Mouse (Mus musculus): Measurements from ENCODE around the gene Golph3. TPM values are rescaled to one million over a fixed set of nuclear protein-coding genes. Genes with fewer than 3 reads are reported as not detected.

Gene Golph3
- polyA plus RNA-seq, 1 experiment from 2014 or later, result 108 TPM

- no peaks in the 10 kb centered on the region for H3K36me3 ChIP-seq (ENCODE audit: control insufficient read depth, insufficient read depth, low read length)
- H3K4me2 ChIP-seq (ENCODE audit: low read depth), result no peak overlapping the region
- H3K27me3 ChIP-seq (ENCODE audit: control insufficient read depth, insufficient read depth, low read length), result no peaks in the 10 kb centered on the region
- no peak overlapping the region for H3K27ac ChIP-seq (ENCODE audit: low read depth, low read length)
- WGBS, result 91% methylated on average over 2 of the region's 2 CpGs
- no peak for DNase-seq (ENCODE audit: low spot score)
- H3K4me1 ChIP-seq (ENCODE audit: control insufficient read depth, insufficient read depth, low read length), result no peaks in the 10 kb centered on the region
- H3K4me3 ChIP-seq (ENCODE audit: low read depth, low read length), result no peak overlapping the region
- no peak overlapping the region for H3K9ac ChIP-seq (ENCODE audit: low read length)
- no peak for ATAC-seq (ENCODE audit: insufficient read depth, low FRiP score, low TSS enrichment)
- no peaks in the 10 kb centered on the region for H3K9me3 ChIP-seq (ENCODE audit: control insufficient read depth, low read length)
These were observed 29.5 kb upstream of the Golph3 start for GRCm38 (mm10) chr15:12291757-12292156.

GRCm38 (mm10) chr15:12296228-12296627 is 25.0 kb upstream of the Golph3 start:
- DNase-seq (ENCODE audit: low spot score), result no peak
- Histone ChIP-seq H3K36me3 (ENCODE audit: control insufficient read depth, insufficient read depth, low read length) (no peaks in the 10 kb centered on the region), H3K4me3 (ENCODE audit: low read depth, low read length) (no peak overlapping the region), H3K9ac (ENCODE audit: low read length) (no peak overlapping the region), H3K4me2 (ENCODE audit: low read depth) (no peak overlapping the region), H3K27me3 (ENCODE audit: control insufficient read depth, insufficient read depth, low read length) (no peaks in the 10 kb centered on the region), H3K4me1 (ENCODE audit: control insufficient read depth, insufficient read depth, low read length) (no peaks in the 10 kb centered on the region), H3K27ac (ENCODE audit: low read depth, low read length) (no peak overlapping the region), H3K9me3 (ENCODE audit: control insufficient read depth, low read length) (no peaks in the 10 kb centered on the region)
- 76% methylated on average over 2 of the region's 2 CpGs for WGBS
- no peak for ATAC-seq (ENCODE audit: insufficient read depth, low FRiP score, low TSS enrichment)

GRCm38 (mm10) chr15:12298231-12298737 is 23.0 kb upstream of the Golph3 start:
- Histone ChIP-seq H3K27me3 (ENCODE audit: control insufficient read depth, insufficient read depth, low read length) (no peaks in the 10 kb centered on the region), H3K9ac (ENCODE audit: low read length) (no peak overlapping the region), H3K36me3 (ENCODE audit: control insufficient read depth, insufficient read depth, low read length) (no peaks in the 10 kb centered on the region), H3K4me1 (ENCODE audit: control insufficient read depth, insufficient read depth, low read length) (no peaks in the 10 kb centered on the region), H3K9me3 (ENCODE audit: control insufficient read depth, low read length) (no peaks in the 10 kb centered on the region), H3K4me2 (ENCODE audit: low read depth) (no peak overlapping the region), H3K27ac (ENCODE audit: low read depth, low read length) (no peak overlapping the region), H3K4me3 (ENCODE audit: low read depth, low read length) (no peak overlapping the region)
- ATAC-seq (ENCODE audit: insufficient read depth, low FRiP score, low TSS enrichment) (no peak), DNase-seq (ENCODE audit: low spot score) (no peak)
- WGBS, result 88% methylated on average over 7 of the region's 7 CpGs

GRCm38 (mm10) chr15:12301771-12302170 is 19.5 kb upstream of the Golph3 start:
- no peak overlapping the region for H3K4me3 ChIP-seq (ENCODE audit: low read depth, low read length)
- H3K9me3 ChIP-seq (ENCODE audit: control insufficient read depth, low read length), result no peaks in the 10 kb centered on the region
- H3K27ac ChIP-seq (ENCODE audit: low read depth, low read length), result no peak overlapping the region
- DNase-seq (ENCODE audit: low spot score) (no peak), ATAC-seq (ENCODE audit: insufficient read depth, low FRiP score, low TSS enrichment) (no peak)
- no peak overlapping the region for H3K9ac ChIP-seq (ENCODE audit: low read length)
- WGBS, result 70% methylated on average over 5 of the region's 6 CpGs
- H3K36me3 ChIP-seq (ENCODE audit: control insufficient read depth, insufficient read depth, low read length), result no peaks in the 10 kb centered on the region
- H3K27me3 ChIP-seq (ENCODE audit: control insufficient read depth, insufficient read depth, low read length), result no peaks in the 10 kb centered on the region
- no peak overlapping the region for H3K4me2 ChIP-seq (ENCODE audit: low read depth)
- no peaks in the 10 kb centered on the region for H3K4me1 ChIP-seq (ENCODE audit: control insufficient read depth, insufficient read depth, low read length)

- no peak overlapping the region for H3K4me3 ChIP-seq (ENCODE audit: low read depth, low read length)
- no peaks in the 10 kb centered on the region for H3K36me3 ChIP-seq (ENCODE audit: control insufficient read depth, insufficient read depth, low read length)
- H3K27me3 ChIP-seq (ENCODE audit: control insufficient read depth, insufficient read depth, low read length), result no peaks in the 10 kb centered on the region
- no peak for ATAC-seq (ENCODE audit: insufficient read depth, low FRiP score, low TSS enrichment)
- H3K4me2 ChIP-seq (ENCODE audit: low read depth), result no peak overlapping the region
- WGBS, result 68% methylated on average over 8 of the region's 8 CpGs
- H3K9me3 ChIP-seq (ENCODE audit: control insufficient read depth, low read length), result no peaks in the 10 kb centered on the region
- no peaks in the 10 kb centered on the region for H3K4me1 ChIP-seq (ENCODE audit: control insufficient read depth, insufficient read depth, low read length)
- H3K9ac ChIP-seq (ENCODE audit: low read length), result no peak overlapping the region
- no peak for DNase-seq (ENCODE audit: low spot score)
- H3K27ac ChIP-seq (ENCODE audit: low read depth, low read length), result no peak overlapping the region
These were observed 14.8 kb upstream of the Golph3 start for GRCm38 (mm10) chr15:12306188-12307071.

- Histone ChIP-seq H3K27me3 (ENCODE audit: control insufficient read depth, insufficient read depth, low read length) (no peaks in the 10 kb centered on the region), H3K9me3 (ENCODE audit: control insufficient read depth, low read length) (no peaks in the 10 kb centered on the region), H3K36me3 (ENCODE audit: control insufficient read depth, insufficient read depth, low read length) (no peaks in the 10 kb centered on the region), H3K27ac (ENCODE audit: low read depth, low read length) (no peak overlapping the region), H3K4me3 (ENCODE audit: low read depth, low read length) (no peak overlapping the region), H3K9ac (ENCODE audit: low read length) (no peak overlapping the region), H3K4me1 (ENCODE audit: control insufficient read depth, insufficient read depth, low read length) (no peaks in the 10 kb centered on the region), H3K4me2 (ENCODE audit: low read depth) (no peak overlapping the region)
- ATAC-seq (ENCODE audit: insufficient read depth, low FRiP score, low TSS enrichment) (no peak), DNase-seq (ENCODE audit: low spot score) (no peak)
- WGBS, result 78% methylated on average over 4 of the region's 4 CpGs
These were observed 14.1 kb upstream of the Golph3 start for GRCm38 (mm10) chr15:12307114-12307513.

GRCm38 (mm10) chr15:12308539-12308938 is 12.7 kb upstream of the Golph3 start:
- no peak overlapping the region for H3K9ac ChIP-seq (ENCODE audit: low read length)
- ATAC-seq (ENCODE audit: insufficient read depth, low FRiP score, low TSS enrichment), result no peak
- H3K27me3 ChIP-seq (ENCODE audit: control insufficient read depth, insufficient read depth, low read length), result no peaks in the 10 kb centered on the region
- no peak overlapping the region for H3K27ac ChIP-seq (ENCODE audit: low read depth, low read length)
- no peaks in the 10 kb centered on the region for H3K9me3 ChIP-seq (ENCODE audit: control insufficient read depth, low read length)
- DNase-seq (ENCODE audit: low spot score), result no peak
- H3K4me1 ChIP-seq (ENCODE audit: control insufficient read depth, insufficient read depth, low read length), result no peaks in the 10 kb centered on the region
- no peak overlapping the region for H3K4me3 ChIP-seq (ENCODE audit: low read depth, low read length)
- H3K36me3 ChIP-seq (ENCODE audit: control insufficient read depth, insufficient read depth, low read length), result no peaks in the 10 kb centered on the region
- 95% methylated on average over 5 of the region's 5 CpGs for WGBS
- no peak overlapping the region for H3K4me2 ChIP-seq (ENCODE audit: low read depth)

GRCm38 (mm10) chr15:12310676-12311075 is 10.6 kb upstream of the Golph3 start:
- no peak for ATAC-seq (ENCODE audit: insufficient read depth, low FRiP score, low TSS enrichment)
- no peaks in the 10 kb centered on the region for H3K9me3 ChIP-seq (ENCODE audit: control insufficient read depth, low read length)
- 88% methylated on average over 4 of the region's 4 CpGs for WGBS
- H3K4me3 ChIP-seq (ENCODE audit: low read depth, low read length), result no peak overlapping the region
- H3K4me1 ChIP-seq (ENCODE audit: control insufficient read depth, insufficient read depth, low read length), result no peaks in the 10 kb centered on the region
- no peak overlapping the region for H3K9ac ChIP-seq (ENCODE audit: low read length)
- H3K4me2 ChIP-seq (ENCODE audit: low read depth), result no peak overlapping the region
- no peaks in the 10 kb centered on the region for H3K27me3 ChIP-seq (ENCODE audit: control insufficient read depth, insufficient read depth, low read length)
- no peaks in the 10 kb centered on the region for H3K36me3 ChIP-seq (ENCODE audit: control insufficient read depth, insufficient read depth, low read length)
- no peak for DNase-seq (ENCODE audit: low spot score)
- no peak overlapping the region for H3K27ac ChIP-seq (ENCODE audit: low read depth, low read length)

GRCm38 (mm10) chr15:12311465-12311864 is 9.8 kb upstream of the Golph3 start:
- Histone ChIP-seq H3K27ac (ENCODE audit: low read depth, low read length) (no peak overlapping the region), H3K4me2 (ENCODE audit: low read depth) (no peak overlapping the region), H3K4me3 (ENCODE audit: low read depth, low read length) (no peak overlapping the region), H3K9me3 (ENCODE audit: control insufficient read depth, low read length) (no peaks in the 10 kb centered on the region), H3K36me3 (ENCODE audit: control insufficient read depth, insufficient read depth, low read length) (no peaks in the 10 kb centered on the region), H3K27me3 (ENCODE audit: control insufficient read depth, insufficient read depth, low read length) (no peaks in the 10 kb centered on the region), H3K9ac (ENCODE audit: low read length) (no peak overlapping the region), H3K4me1 (ENCODE audit: control insufficient read depth, insufficient read depth, low read length) (no peaks in the 10 kb centered on the region)
- 89% methylated on average over 7 of the region's 7 CpGs for WGBS
- ATAC-seq (ENCODE audit: insufficient read depth, low FRiP score, low TSS enrichment), result no peak
- DNase-seq (ENCODE audit: low spot score), result no peak
